Mouse (Mus musculus) cerebellum, adult 11-12 months (tissue): ENCODE data around the gene Rnf43.

ENCODE experiments used
- DNase-seq: peaks from one replicate; pipeline ENCODE4 v3.0.0; 2022

The Rnf43 gene

GRCm38 (mm10) chr11:87748132-87749119, 85.9 kb downstream of the Rnf43 start:
- DNase-seq, result no peak

- DNase-seq, result no peak
Observed at GRCm38 (mm10) chr11:87749192-87750042, 86.9 kb downstream of the Rnf43 start.

- no peak for DNase-seq
Observed at GRCm38 (mm10) chr11:87750043-87750421, 87.5 kb downstream of the Rnf43 start.

- DNase-seq, result no peak
Observed at GRCm38 (mm10) chr11:87750521-87750920, 88.0 kb downstream of the Rnf43 start.

GRCm38 (mm10) chr11:87751031-87751430, 88.5 kb downstream of the Rnf43 start:
- no peak for DNase-seq

GRCm38 (mm10) chr11:87751491-87751966, 89.0 kb downstream of the Rnf43 start:
- DNase-seq, result no peak

- no peak for DNase-seq
Observed at GRCm38 (mm10) chr11:87752307-87752706, 89.8 kb downstream of the Rnf43 start.

GRCm38 (mm10) chr11:87753255-87753654, 90.7 kb downstream of the Rnf43 start:
- DNase-seq, result no peak

- no peak for DNase-seq
Observed at GRCm38 (mm10) chr11:87753891-87754501, 91.5 kb downstream of the Rnf43 start.

- DNase-seq, result no peak
Observed at GRCm38 (mm10) chr11:87754603-87755002, 92.1 kb downstream of the Rnf43 start.

- DNase-seq, result no peak
Observed at GRCm38 (mm10) chr11:87755360-87756017, 93.0 kb downstream of the Rnf43 start.

GRCm38 (mm10) chr11:87756251-87756820, 93.8 kb downstream of the Rnf43 start:
- no peak for DNase-seq

GRCm38 (mm10) chr11:87757001-87757954, 94.8 kb downstream of the Rnf43 start:
- no peak for DNase-seq

GRCm38 (mm10) chr11:87758161-87758911, 95.8 kb downstream of the Rnf43 start:
- no peak for DNase-seq

- no peak for DNase-seq
Observed at GRCm38 (mm10) chr11:87758957-87759608, 96.6 kb downstream of the Rnf43 start.

- DNase-seq, result no peak
Observed at GRCm38 (mm10) chr11:87759609-87760005, 97.1 kb downstream of the Rnf43 start.

GRCm38 (mm10) chr11:87760301-87761081, 98.0 kb downstream of the Rnf43 start, which contains the start of gene Tspoap1:
TSS of gene Tspoap1 (plus strand) at chr11:87760541.
- peak; percentile 76 for DNase-seq

- DNase-seq, result peak; percentile 61
Observed at GRCm38 (mm10) chr11:87761181-87761721, 98.7 kb downstream of the Rnf43 start.
